Comparison of ENCODE assay signal across 8 mouse cellular contexts in the genomic region with DNA sequence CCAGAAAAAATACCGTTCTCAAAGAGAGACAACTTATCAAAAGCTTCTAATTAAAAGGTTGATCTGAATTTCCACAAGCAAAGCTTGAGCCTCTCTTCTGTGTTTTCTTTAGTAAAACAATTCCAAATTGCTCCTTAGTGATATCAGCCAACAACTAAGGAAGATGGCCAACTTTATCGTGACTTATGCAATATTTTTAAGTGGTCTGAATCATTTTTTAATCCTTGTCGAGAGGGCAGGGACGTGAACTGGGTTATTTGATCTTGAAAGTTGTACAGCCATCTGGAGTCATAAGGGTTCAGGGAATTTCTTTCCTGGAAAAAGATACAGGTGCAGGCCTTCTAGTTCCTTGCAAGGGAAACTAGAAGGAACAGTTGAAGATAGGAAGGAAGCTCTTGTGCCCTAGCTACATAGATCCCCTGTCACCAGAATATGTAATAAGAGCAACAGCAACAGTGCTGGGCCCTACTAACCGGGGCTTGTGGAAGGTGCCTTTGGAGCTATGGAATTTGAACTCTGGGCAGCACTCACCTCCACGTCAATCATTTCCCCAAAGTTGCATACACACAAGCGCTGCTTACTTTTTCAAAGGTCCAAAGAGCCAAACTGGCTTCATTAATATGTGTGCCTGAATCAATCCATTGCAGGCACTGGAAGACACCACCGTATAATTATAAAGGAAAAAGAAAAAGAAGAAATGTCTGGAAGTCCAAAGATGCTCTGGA. TPM values are rescaled to one million over a fixed set of nuclear protein-coding genes. Genes with fewer than 3 reads are reported as not detected.
DNase-seq lines count a peak whose midpoint lies in the region; ATAC-seq and TF ChIP-seq lines count a peak whose summit lies in the region.

No protein-coding gene starts in this region.

- no peaks in the 10 kb centered on the region for H3K27me3 ChIP-seq in forebrain, embryonic 15.5 days
- no peaks in the 10 kb centered on the region for H3K27me3 ChIP-seq in forebrain, embryonic 12.5 days
- H3K27me3 ChIP-seq in lung, postnatal 0 days (replicated peaks; ENCODE audit: insufficient read depth, low read length) = no peaks in the 10 kb centered on the region
- no peaks in the 10 kb centered on the region for H3K27me3 ChIP-seq in kidney, postnatal 0 days (ENCODE audit: insufficient read depth, low read length)
- no peaks in the 10 kb centered on the region for H3K27me3 ChIP-seq in stomach, embryonic 15.5 days (replicated peaks)

- 0 out of 2 replicates have a peak overlapping the region, but pooled peaks have one; percentile 59 for H3K4me3 ChIP-seq in forebrain, embryonic 15.5 days
- H3K4me3 ChIP-seq in forebrain, embryonic 12.5 days (replicated peaks) = no peak overlapping the region
- no peak overlapping the region for H3K4me3 ChIP-seq in lung, postnatal 0 days (ENCODE audit: low read depth, low read length)
- H3K4me3 ChIP-seq in kidney, postnatal 0 days (replicated peaks; ENCODE audit: low read depth, low read length) = no peak overlapping the region
- H3K4me3 ChIP-seq in stomach, embryonic 15.5 days (replicated peaks) = no peak overlapping the region

- WGBS in forebrain, embryonic 15.5 days = 78% methylated on average over 8 of the region's 8 CpGs
- WGBS in forebrain, embryonic 12.5 days = 81% methylated on average over 8 of the region's 8 CpGs
- 54% methylated on average over 8 of the region's 8 CpGs for WGBS in lung, postnatal 0 days
- 73% methylated on average over 8 of the region's 8 CpGs for WGBS in kidney, postnatal 0 days
- 67% methylated on average over 8 of the region's 8 CpGs for WGBS in stomach, embryonic 15.5 days

- H3K9ac ChIP-seq in forebrain, embryonic 15.5 days (replicated peaks) = no peak overlapping the region
- no peak overlapping the region for H3K9ac ChIP-seq in forebrain, embryonic 12.5 days
- H3K9ac ChIP-seq in lung, postnatal 0 days (replicated peaks; ENCODE audit: low read depth) = 0 out of 2 replicates have a peak overlapping the region, but pooled peaks have one; percentile 76
- H3K9ac ChIP-seq in kidney, postnatal 0 days (ENCODE audit: low read depth, low read length) = peak overlapping the region; percentile 75; the same call in 1 of the 2 replicates
- no peak overlapping the region for H3K9ac ChIP-seq in stomach, embryonic 15.5 days

- H3K9me3 ChIP-seq in forebrain, embryonic 15.5 days = no peaks in the 10 kb centered on the region
- H3K9me3 ChIP-seq in forebrain, embryonic 12.5 days = no peaks in the 10 kb centered on the region
- H3K9me3 ChIP-seq in lung, postnatal 0 days (ENCODE audit: low read length) = no peaks in the 10 kb centered on the region
- H3K9me3 ChIP-seq in kidney, postnatal 0 days (replicated peaks; ENCODE audit: low read length) = no peaks in the 10 kb centered on the region
- H3K9me3 ChIP-seq in stomach, embryonic 15.5 days = no peaks in the 10 kb centered on the region

- peaks cover 13% of the 10 kb centered on the region for H3K4me1 ChIP-seq in forebrain, embryonic 15.5 days
- peaks cover 13% of the 10 kb centered on the region for H3K4me1 ChIP-seq in forebrain, embryonic 12.5 days
- H3K4me1 ChIP-seq in lung, postnatal 0 days (ENCODE audit: insufficient read depth, low read depth, low read length) = peaks cover 7% of the 10 kb centered on the region; the same call in 1 of the 2 replicates
- peaks cover 15% of the 10 kb centered on the region; the same call in 1 of the 2 replicates for H3K4me1 ChIP-seq in kidney, postnatal 0 days (replicated peaks; ENCODE audit: insufficient read depth, low read length)
- H3K4me1 ChIP-seq in stomach, embryonic 15.5 days = peaks cover 19% of the 10 kb centered on the region; the same call in 1 of the 2 replicates

- TF ChIP-seq EP300 in lung, postnatal 0 days (IDR thresholded peaks at IDR 0.05) = 0 out of 2 replicates have a peak, but pooled peaks have one; percentile 23

- no peaks in the 10 kb centered on the region for H3K36me3 ChIP-seq in forebrain, embryonic 15.5 days
- H3K36me3 ChIP-seq in forebrain, embryonic 12.5 days (replicated peaks) = no peaks in the 10 kb centered on the region
- H3K36me3 ChIP-seq in lung, postnatal 0 days (ENCODE audit: insufficient read depth, low read length) = no peaks in the 10 kb centered on the region; the same call in 1 of the 2 replicates
- 0 out of 2 replicates have a peak, but pooled peaks cover under 1% of the 10 kb centered on the region for H3K36me3 ChIP-seq in kidney, postnatal 0 days (ENCODE audit: insufficient read depth, low read length)
- peaks cover 4% of the 10 kb centered on the region; the same call in 1 of the 2 replicates for H3K36me3 ChIP-seq in stomach, embryonic 15.5 days

- ATAC-seq in forebrain, embryonic 15.5 days (replicated peaks) = no peak
- no peak for ATAC-seq in forebrain, embryonic 12.5 days (ENCODE audit: low FRiP score)
- ATAC-seq in lung, postnatal 0 days = no peak
- ATAC-seq in kidney, postnatal 0 days (replicated peaks; ENCODE audit: low FRiP score, low read depth) = no peak
- no peak for ATAC-seq in stomach, embryonic 15.5 days (ENCODE audit: insufficient read depth, low FRiP score, low read depth)

- TF ChIP-seq CTCF in lung, postnatal 0 days (IDR thresholded peaks at IDR 0.05) = no peak
- TF ChIP-seq CTCF in kidney, postnatal 0 days (IDR thresholded peaks at IDR 0.05; ENCODE audit: low read depth) = no peak

- H3K4me2 ChIP-seq in forebrain, embryonic 15.5 days (replicated peaks) = no peak overlapping the region
- no peak overlapping the region for H3K4me2 ChIP-seq in forebrain, embryonic 12.5 days
- peak overlapping the region; percentile 65 for H3K4me2 ChIP-seq in lung, postnatal 0 days (replicated peaks; ENCODE audit: low read depth, low read length)
- peak overlapping the region; percentile 71; the same call in 1 of the 2 replicates for H3K4me2 ChIP-seq in kidney, postnatal 0 days (ENCODE audit: low read length)
- peak overlapping the region; percentile 69; the same call in 1 of the 2 replicates for H3K4me2 ChIP-seq in stomach, embryonic 15.5 days

- DNase-seq in lung, postnatal 0 days (ENCODE audit: low spot score) = peak; percentile 68
- DNase-seq in lung, postnatal 10 days = no peak
- no peak for DNase-seq in kidney, postnatal 0 days (ENCODE audit: low spot score)
- no peak for DNase-seq in spleen, postnatal 36 days (ENCODE audit: low spot score in 2 of 2)
- no peak for DNase-seq in urinary bladder, postnatal 4 days (ENCODE audit: low spot score in 2 of 2)

- H3K27ac ChIP-seq in forebrain, embryonic 15.5 days (replicated peaks) = no peak overlapping the region
- no peak overlapping the region for H3K27ac ChIP-seq in forebrain, embryonic 12.5 days
- peak overlapping the region; percentile 95 for H3K27ac ChIP-seq in lung, postnatal 0 days (ENCODE audit: low read length)
- peak overlapping the region; percentile 76; the same call in 1 of the 2 replicates for H3K27ac ChIP-seq in kidney, postnatal 0 days
- H3K27ac ChIP-seq in stomach, embryonic 15.5 days = no peak overlapping the region

RNA-seq across cellular contexts. Expression of a gene that starts 0.9 kb away (rescaled TPM):
- polyA plus RNA-seq in forebrain, embryonic 15.5 days (2015; fragmentation: Nextera tagmentation; extraction: Ambion mirVana) = 39.9 and 40.7 TPM in 2 replicates
- polyA plus RNA-seq in forebrain, embryonic 12.5 days (2016; fragmentation: Nextera tagmentation; extraction: Ambion mirVana) = 44.8 and 46.7 TPM in 2 replicates
- polyA plus RNA-seq in lung, postnatal 0 days (2015; fragmentation: Nextera tagmentation; extraction: Ambion mirVana) = 220 and 252 TPM in 2 replicates
- 64.5 and 68.9 TPM in 2 replicates for polyA plus RNA-seq in kidney, postnatal 0 days (2015; fragmentation: Nextera tagmentation; extraction: Ambion mirVana)
- polyA plus RNA-seq in stomach, embryonic 15.5 days (2015; fragmentation: Nextera tagmentation; extraction: Ambion mirVana) = 76.3 and 82.3 TPM in 2 replicates

RNA-seq across cellular contexts. Expression of a gene that starts 58.9 kb away (rescaled TPM):
- polyA plus RNA-seq in forebrain, embryonic 15.5 days (2015; fragmentation: Nextera tagmentation; extraction: Ambion mirVana) = 12.1 and 12.3 TPM in 2 replicates
- polyA plus RNA-seq in forebrain, embryonic 12.5 days (2016; fragmentation: Nextera tagmentation; extraction: Ambion mirVana) = 26.4 and 27.4 TPM in 2 replicates
- polyA plus RNA-seq in lung, postnatal 0 days (2015; fragmentation: Nextera tagmentation; extraction: Ambion mirVana) = 4.7 and 5.3 TPM in 2 replicates
- 8.9 and 10.6 TPM in 2 replicates for polyA plus RNA-seq in kidney, postnatal 0 days (2015; fragmentation: Nextera tagmentation; extraction: Ambion mirVana)
- 14.4 and 14.5 TPM in 2 replicates for polyA plus RNA-seq in stomach, embryonic 15.5 days (2015; fragmentation: Nextera tagmentation; extraction: Ambion mirVana)

Comparison
In these comparisons a context has a peak if more than half of its experiments do, and no peak if none do; other contexts are left out.
1. H3K27ac ChIP-seq: peak in lung, postnatal 0 days (single experiment) and kidney, postnatal 0 days (single experiment); none in forebrain, embryonic 15.5 days (single experiment), forebrain, embryonic 12.5 days (single experiment) and stomach, embryonic 15.5 days (single experiment).
2. H3K4me2 ChIP-seq: peak in lung, postnatal 0 days (single experiment), kidney, postnatal 0 days (single experiment) and stomach, embryonic 15.5 days (single experiment); none in forebrain, embryonic 15.5 days (single experiment) and forebrain, embryonic 12.5 days (single experiment).
3. H3K9ac ChIP-seq: peak in lung, postnatal 0 days (single experiment) and kidney, postnatal 0 days (single experiment); none in forebrain, embryonic 15.5 days (single experiment), forebrain, embryonic 12.5 days (single experiment) and stomach, embryonic 15.5 days (single experiment).